Mouse (Mus musculus) limb, embryonic 14.5 days (tissue): ENCODE results near the gene Camta1. TPM values are rescaled to one million over a fixed set of nuclear protein-coding genes. Genes with fewer than 3 reads are reported as not detected.

Source experiments
- ATAC-seq: fragments of 200-750 bp; cut with Nextera tagmentation; 2 replicates; pipeline ENCODE4 v1.8.0; 2017; ENCODE audit warnings: low read depth, moderate number of reproducible peaks, moderate TSS enrichment; ENCODE audit not compliant: low FRiP score
- DNase-seq: peaks from one replicate; pipeline ENCODE4 v3.0.0-alpha.2; 2015; ENCODE audit warnings: low spot score
- H3K27ac ChIP-seq: fragments of 300-500 bp; sonication (generic); replicated peaks from 2 replicates; pipeline ENCODE4 v1.5.1; 2014; ENCODE audit warnings: low read depth, mild to moderate bottlenecking, low read length, moderate library complexity, mixed read lengths
- H3K27me3 ChIP-seq: fragments of 300-500 bp; sonication (generic); 2 replicates; pipeline ENCODE4 v1.6.1; 2014; ENCODE audit warnings: low read length, mixed read lengths; ENCODE audit not compliant: control insufficient read depth, insufficient read depth
- H3K36me3 ChIP-seq: fragments of 300-500 bp; sonication (generic); 2 replicates; pipeline ENCODE4 v1.6.1; 2014; ENCODE audit warnings: mild to moderate bottlenecking, low read length, moderate library complexity, mixed read lengths; ENCODE audit not compliant: control insufficient read depth, insufficient read depth
- H3K4me1 ChIP-seq: fragments of 300-500 bp; sonication (generic); 2 replicates; pipeline ENCODE4 v1.6.1; 2014; ENCODE audit warnings: antibody characterized with exemption, low read length, mixed read lengths; ENCODE audit not compliant: control insufficient read depth, insufficient read depth
- H3K4me2 ChIP-seq: fragments of 300-500 bp; sonication (generic); replicated peaks from 2 replicates; pipeline ENCODE4 v1.6.1; 2014; ENCODE audit warnings: low read depth, mild to moderate bottlenecking, low read length, moderate library complexity; ENCODE audit not compliant: severe bottlenecking
- H3K4me3 ChIP-seq: fragments of 300-500 bp; sonication (generic); replicated peaks from 2 replicates; pipeline ENCODE4 v1.5.1; 2014; ENCODE audit warnings: low read length
- H3K9ac ChIP-seq: fragments of 300-500 bp; sonication (generic); 2 replicates; pipeline ENCODE4 v1.6.1; 2014; ENCODE audit warnings: mild to moderate bottlenecking, low read depth, low read length, moderate library complexity; ENCODE audit not compliant: severe bottlenecking
- H3K9me3 ChIP-seq: fragments of 300-500 bp; sonication (generic); 2 replicates; pipeline ENCODE4 v1.6.1; 2016; ENCODE audit warnings: low read length; ENCODE audit not compliant: control insufficient read depth
- POLR2A ChIP-seq: fragments of 200-500 bp; IDR thresholded peaks from 2 replicates; pipeline ENCODE4 v1.8.0; 2012; ENCODE audit warnings: inconsistent platforms, mild to moderate bottlenecking, moderate library complexity, borderline replicate concordance; ENCODE audit not compliant: insufficient read depth, insufficient read length; ENCODE audit errors: extremely low read depth
- WGBS: fragments of 180-500 bp; shearing (Covaris S2); extraction: QIAGEN DNeasy Blood & Tissue Kit; methylation state at CpG from one replicate; pipeline ENCODE4 v1.1.7; 2014; 5-methylcytosine and 5-hydroxymethylcytosine counted together
- polyA plus RNA-seq, 2 experiments: library from polyadenylated mRNA; depleted of rRNA in 1 of 2; stranded (reverse) in 1 of 2; unstranded in 1 of 2; fragments of >200 nt; fragmentation: Nextera tagmentation in 1 of 2; extraction: Ambion mirVana in 1 of 2; gene quantifications; 2 replicates each; pipeline versions ENCODE4 v1.2.1 to v1.2.3; 2012 to 2014

The Camta1 gene
- polyA plus RNA-seq, 2 experiments: 28.6 to 78.8 TPM

- DNase-seq: no peak
Observed at GRCm38 (mm10) chr4:151194715-151195097, 667.0 kb downstream of the Camta1 start.

GRCm38 (mm10) chr4:151194030-151194714 lies 667.5 kb downstream of the Camta1 start:
- no peak for TF ChIP-seq POLR2A
- Histone ChIP-seq H3K4me2 (no peak overlapping the region), H3K27ac (no peak overlapping the region), H3K4me3 (no peak overlapping the region), H3K36me3 (no peaks in the 10 kb centered on the region), H3K9ac (no peak overlapping the region), H3K27me3 (no peaks in the 10 kb centered on the region), H3K9me3 (no peaks in the 10 kb centered on the region), H3K4me1 (no peaks in the 10 kb centered on the region)
- WGBS: 42% methylated on average over 11 of the region's 11 CpGs
- DNase-seq (no peak), ATAC-seq (no peak)

More at GRCm38 (mm10) chr4:151194715-151195097, 667.0 kb downstream of the Camta1 start:
- Histone ChIP-seq H3K9me3 (no peaks in the 10 kb centered on the region), H3K9ac (no peak overlapping the region), H3K36me3 (no peaks in the 10 kb centered on the region), H3K4me2 (no peak overlapping the region), H3K27ac (no peak overlapping the region), H3K27me3 (no peaks in the 10 kb centered on the region), H3K4me3 (no peak overlapping the region), H3K4me1 (no peaks in the 10 kb centered on the region)
- WGBS: 64% methylated on average over 4 of the region's 4 CpGs
- no peak for ATAC-seq
- TF ChIP-seq POLR2A: no peak

GRCm38 (mm10) chr4:151186447-151186846 lies 675.2 kb downstream of the Camta1 start:
- Histone ChIP-seq H3K9me3 (no peaks in the 10 kb centered on the region), H3K4me1 (no peaks in the 10 kb centered on the region), H3K27ac (no peak overlapping the region), H3K9ac (no peak overlapping the region), H3K4me2 (no peak overlapping the region), H3K36me3 (no peaks in the 10 kb centered on the region), H3K27me3 (no peaks in the 10 kb centered on the region), H3K4me3 (no peak overlapping the region)
- TF ChIP-seq POLR2A: no peak
- DNase-seq: peak; percentile 80
- 10% methylated on average over 8 of the region's 8 CpGs for WGBS
- no peak for ATAC-seq

- Histone ChIP-seq H3K4me2 (no peak overlapping the region), H3K9ac (no peak overlapping the region), H3K9me3 (no peaks in the 10 kb centered on the region), H3K36me3 (no peaks in the 10 kb centered on the region), H3K27me3 (no peaks in the 10 kb centered on the region), H3K4me3 (no peak overlapping the region), H3K4me1 (peaks cover 2% of the 10 kb centered on the region; the same call in 1 of the 2 replicates), H3K27ac (no peak overlapping the region)
- no peak for TF ChIP-seq POLR2A
- ATAC-seq (no peak), DNase-seq (peak; percentile 58)
- 17% methylated on average over 1 of the region's 1 CpGs for WGBS
Observed at GRCm38 (mm10) chr4:151185750-151186149, 675.9 kb downstream of the Camta1 start.

GRCm38 (mm10) chr4:151180394-151180902 lies 681.2 kb downstream of the Camta1 start:
- no peak overlapping the region for H3K9ac ChIP-seq
- peak; percentile 37; the same call in 1 of the 2 replicates for ATAC-seq
- DNase-seq: peak; percentile 57
- H3K4me1 ChIP-seq: peaks cover 13% of the 10 kb centered on the region
- H3K4me2 ChIP-seq: no peak overlapping the region
- WGBS: 34% methylated on average over 7 of the region's 7 CpGs
- H3K27ac ChIP-seq: no peak overlapping the region
- no peaks in the 10 kb centered on the region for H3K9me3 ChIP-seq
- no peaks in the 10 kb centered on the region for H3K36me3 ChIP-seq
- no peak overlapping the region for H3K4me3 ChIP-seq
- no peak for TF ChIP-seq POLR2A
- no peaks in the 10 kb centered on the region for H3K27me3 ChIP-seq
